Mouse (Mus musculus) midbrain, embryonic 12.5 days (tissue): ENCODE results near the gene Cox8a. TPM values are rescaled to one million over a fixed set of nuclear protein-coding genes. Genes with fewer than 3 reads are reported as not detected.

Experiments
- ATAC-seq: fragments of 200-750 bp; cut with Nextera tagmentation; 2 replicates; pipeline ENCODE4 v1.8.0; 2017; ENCODE audit warnings: low read depth, moderate TSS enrichment, moderate library complexity; ENCODE audit not compliant: low FRiP score
- H3K27ac ChIP-seq: fragments of 300-500 bp; sonication (generic); replicated peaks from 2 replicates; pipeline ENCODE4 v1.5.1; 2016; ENCODE audit warnings: mild to moderate bottlenecking
- H3K27me3 ChIP-seq: fragments of 300-500 bp; sonication (generic); 2 replicates; pipeline ENCODE4 v1.6.1; 2016; ENCODE audit warnings: mild to moderate bottlenecking
- H3K36me3 ChIP-seq: fragments of 300-500 bp; sonication (generic); 2 replicates; pipeline ENCODE4 v1.6.1; 2016
- H3K4me1 ChIP-seq: fragments of 300-500 bp; sonication (generic); 2 replicates; pipeline ENCODE4 v1.6.1; 2016
- H3K4me2 ChIP-seq: fragments of 300-500 bp; sonication (generic); replicated peaks from 2 replicates; pipeline ENCODE4 v1.6.1; 2016; ENCODE audit warnings: mild to moderate bottlenecking, moderate library complexity
- H3K4me3 ChIP-seq: fragments of 300-500 bp; sonication (generic); 2 replicates; pipeline ENCODE4 v1.5.1; 2016; ENCODE audit warnings: mild to moderate bottlenecking
- H3K9ac ChIP-seq: fragments of 300-500 bp; sonication (generic); replicated peaks from 2 replicates; pipeline ENCODE4 v1.6.1; 2016; ENCODE audit warnings: mild to moderate bottlenecking, moderate library complexity
- H3K9me3 ChIP-seq: fragments of 300-500 bp; sonication (generic); 2 replicates; pipeline ENCODE4 v1.6.1; 2016; ENCODE audit warnings: mild to moderate bottlenecking
- WGBS: fragments of 180-500 bp; shearing (Covaris S2); methylation state at CpG from one replicate; pipeline ENCODE4 v1.1.7; 2016; 5-methylcytosine and 5-hydroxymethylcytosine counted together
- polyA plus RNA-seq: library from polyadenylated mRNA; unstranded; fragments of >200 nt; fragmentation: Nextera tagmentation; extraction: Ambion mirVana; gene quantifications from 2 replicates; pipeline ENCODE4 v1.2.1, GENCODE M21; 2016

Gene Cox8a
- polyA plus RNA-seq, 1 experiment from 2014 or later: 763 TPM

DNA sequence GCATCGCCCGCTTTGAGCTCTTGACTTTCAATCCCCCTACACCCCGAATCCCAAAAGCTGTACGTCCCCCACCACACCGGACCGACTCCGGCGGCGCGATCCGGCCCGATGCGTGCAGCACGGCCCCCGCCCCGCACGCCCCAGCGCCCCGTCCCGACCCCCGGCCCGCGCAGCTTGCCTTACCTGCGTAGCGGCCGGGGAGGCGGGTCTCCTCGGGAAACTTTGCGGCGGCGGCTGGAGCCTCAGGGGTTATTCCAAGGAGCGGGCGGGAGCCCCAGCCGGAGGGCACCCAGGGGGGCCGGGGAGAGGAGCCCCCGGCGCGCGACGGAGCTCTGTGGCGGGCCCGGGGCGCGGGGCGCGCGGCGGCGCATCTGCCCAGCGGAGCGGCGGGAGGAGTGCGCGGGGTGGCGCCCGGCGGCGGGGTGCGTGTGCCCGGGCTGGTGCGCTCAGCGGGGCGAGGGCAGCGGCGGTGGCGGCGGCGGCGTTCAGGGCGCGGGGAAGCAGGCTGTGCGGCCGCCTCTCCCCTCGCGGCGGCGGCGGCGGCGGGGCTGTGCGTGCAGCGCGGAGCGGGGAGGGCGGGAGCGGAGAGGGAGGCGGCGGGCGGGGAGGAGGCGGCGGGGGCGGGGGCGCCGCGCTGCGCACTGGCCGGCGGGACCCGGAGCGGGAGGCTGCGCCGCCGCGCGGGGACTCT is 51.8 kb downstream of the Cox8a start:
- Histone ChIP-seq H3K27me3 (peaks cover 84% of the 10 kb centered on the region), H3K27ac (peak overlapping the region; percentile 30; the same call in 1 of the 2 replicates), H3K9me3 (no peaks in the 10 kb centered on the region), H3K4me3 (peak overlapping the region; percentile 65), H3K4me1 (peaks cover 37% of the 10 kb centered on the region), H3K9ac (peak overlapping the region; percentile 76), H3K4me2 (peak overlapping the region; percentile 88), H3K36me3 (no peaks in the 10 kb centered on the region)
- peak; percentile 25 for ATAC-seq
- WGBS: under 1% methylated on average over 45 of the region's 105 CpGs

Other genes with a start within 250 kb of the Cox8a start
- 265 and 314 TPM in 2 replicates for gene Ppp1r14b, start 242.6 kb downstream of the Cox8a start, polyA plus RNA-seq
- gene Plcb3, start 241.1 kb downstream of the Cox8a start, polyA plus RNA-seq: 21.6 and 22.5 TPM in 2 replicates
- 80.3 and 83.9 TPM in 2 replicates for gene Fkbp2, start 237.1 kb downstream of the Cox8a start, polyA plus RNA-seq
- 34.3 and 35.0 TPM in 2 replicates for gene Vegfb, start 230.0 kb downstream of the Cox8a start, polyA plus RNA-seq
- 21.2 and 23.2 TPM in 2 replicates for gene Dnajc4, start 225.0 kb downstream of the Cox8a start, polyA plus RNA-seq
- gene Nudt22, start 221.5 kb downstream of the Cox8a start, polyA plus RNA-seq: 18.7 and 19.0 TPM in 2 replicates
- gene Trpt1, start 221.5 kb downstream of the Cox8a start, polyA plus RNA-seq: 12.4 and 12.6 TPM in 2 replicates
- 6.5 and 8.2 TPM in 2 replicates for gene Fermt3, start 198.1 kb downstream of the Cox8a start, polyA plus RNA-seq
- gene Stip1, start 177.6 kb downstream of the Cox8a start, polyA plus RNA-seq: 315 and 316 TPM in 2 replicates
- 3.0 and 3.3 TPM in 2 replicates for gene Macrod1, start 160.8 kb downstream of the Cox8a start, polyA plus RNA-seq
- 8.0 and 8.2 TPM in 2 replicates for gene Flrt1, start 111.9 kb downstream of the Cox8a start, polyA plus RNA-seq
- gene Otub1, start 11.3 kb downstream of the Cox8a start, polyA plus RNA-seq: 230 and 248 TPM in 2 replicates
- 88.4 and 91.0 TPM in 2 replicates for gene Naa40, start 23.6 kb upstream of the Cox8a start, polyA plus RNA-seq
- gene Rcor2, start 49.7 kb upstream of the Cox8a start, polyA plus RNA-seq: 93.7 and 96.3 TPM in 2 replicates
- gene Mark2, start 124.2 kb upstream of the Cox8a start, polyA plus RNA-seq: 63.8 and 68.6 TPM in 2 replicates
- gene Spindoc, start 165.4 kb upstream of the Cox8a start, polyA plus RNA-seq: 44.0 and 48.3 TPM in 2 replicates
- 15.4 and 17.4 TPM in 2 replicates for gene 2700081O15Rik, start 200.0 kb upstream of the Cox8a start, polyA plus RNA-seq